Mouse (Mus musculus) cortical plate, adult 2 months (tissue): ENCODE measurements around the gene Eno1.

ENCODE experiments used
- CTCF ChIP-seq: fragments of 200-500 bp; IDR thresholded peaks from 2 replicates; pipeline ENCODE4 v1.5.1; 2011; ENCODE audit warnings: mild to moderate bottlenecking, control low read depth, low read length; ENCODE audit not compliant: insufficient read depth; ENCODE audit errors: extremely low read depth
- POLR2A ChIP-seq: fragments of 200-500 bp; IDR thresholded peaks from 2 replicates; pipeline ENCODE4 v1.6.1; 2011; ENCODE audit warnings: mild to moderate bottlenecking, low read length, control low read depth; ENCODE audit not compliant: insufficient read depth; ENCODE audit errors: extremely low read depth

GRCm38 (mm10) chr4:150225700-150226099 is 10.8 kb upstream of the Eno1 start:
- TF ChIP-seq CTCF (no peak), POLR2A (no peak)
